Mouse (Mus musculus) thymus, postnatal 10 days (tissue): ENCODE results near the gene Wfdc12.
"Not testable (repeated sequence)": the region's sequence is repeated elsewhere in the genome, so short reads cannot be mapped to it uniquely, and the experiment has no call there.

Experiments
- DNase-seq, 2 experiments: peaks; one replicate each; pipeline ENCODE4 v3.0.0; 2021; ENCODE audit warnings: low spot score in 2 of 2

Gene Wfdc12

GRCm38 (mm10) chr2:164190576-164190975 is at the start of gene Wfdc12:
Wfdc12 (minus strand) TSS chr2:164190608.
- DNase-seq = no peak

- no peak for DNase-seq
Observed at GRCm38 (mm10) chr2:164238366-164238765, 48.0 kb upstream of the Wfdc12 start, which contains the start of gene Svs2. Svs2 (minus strand) TSS chr2:164238466.

GRCm38 (mm10) chr2:164232671-164233070 is 42.3 kb upstream of the Wfdc12 start:
- no peak for DNase-seq

GRCm38 (mm10) chr2:164228361-164229070 is 38.1 kb upstream of the Wfdc12 start:
- no peak for DNase-seq

GRCm38 (mm10) chr2:164221522-164221921 is 31.1 kb upstream of the Wfdc12 start, which contains the start of gene Wfdc15b:
Wfdc15b (minus strand) TSS chr2:164221660.
- no peak for DNase-seq

- no peak for DNase-seq
Observed at GRCm38 (mm10) chr2:164219295-164219694, 28.9 kb upstream of the Wfdc12 start.

GRCm38 (mm10) chr2:164212711-164213110 is 22.3 kb upstream of the Wfdc12 start:
- DNase-seq = no peak

GRCm38 (mm10) chr2:164210892-164211291 is 20.5 kb upstream of the Wfdc12 start:
- DNase-seq = no peak

GRCm38 (mm10) chr2:164206676-164207075 is 16.3 kb upstream of the Wfdc12 start:
- DNase-seq = no peak

GRCm38 (mm10) chr2:164206011-164206410 is 15.6 kb upstream of the Wfdc12 start:
- not testable (repeated sequence) for DNase-seq

- no peak for DNase-seq
Observed at GRCm38 (mm10) chr2:164199626-164200327, 9.4 kb upstream of the Wfdc12 start, which contains the start of gene Wfdc15a. Wfdc15a (minus strand) TSS chr2:164200130.

- no peak for DNase-seq
Observed at GRCm38 (mm10) chr2:164196700-164196990, 6.2 kb upstream of the Wfdc12 start.

GRCm38 (mm10) chr2:164195971-164196699 is 5.7 kb upstream of the Wfdc12 start:
- no peak for DNase-seq

- no peak for DNase-seq
Observed at GRCm38 (mm10) chr2:164194959-164195630, 4.7 kb upstream of the Wfdc12 start.

- DNase-seq = no peak
Observed at GRCm38 (mm10) chr2:164192279-164192678, 1.9 kb upstream of the Wfdc12 start.

GRCm38 (mm10) chr2:164188722-164189121 is 1.7 kb downstream of the Wfdc12 start:
- DNase-seq = no peak

- DNase-seq = no peak
Observed at GRCm38 (mm10) chr2:164184145-164184719, 6.2 kb downstream of the Wfdc12 start.

- no peak for DNase-seq
Observed at GRCm38 (mm10) chr2:164183340-164183739, 7.1 kb downstream of the Wfdc12 start.

GRCm38 (mm10) chr2:164182692-164183255 is 7.6 kb downstream of the Wfdc12 start, which contains the start of gene Wfdc5:
Wfdc5 (minus strand) TSS chr2:164182742.
- no peak for DNase-seq

GRCm38 (mm10) chr2:164180770-164181169 is 9.6 kb downstream of the Wfdc12 start:
- no peak for DNase-seq

- peak in 1 of 2 experiments; percentile 46 for DNase-seq
Observed at GRCm38 (mm10) chr2:164180124-164180523, 10.3 kb downstream of the Wfdc12 start.
